9 mouse cellular contexts compared by ENCODE assay signal in the genomic region with DNA sequence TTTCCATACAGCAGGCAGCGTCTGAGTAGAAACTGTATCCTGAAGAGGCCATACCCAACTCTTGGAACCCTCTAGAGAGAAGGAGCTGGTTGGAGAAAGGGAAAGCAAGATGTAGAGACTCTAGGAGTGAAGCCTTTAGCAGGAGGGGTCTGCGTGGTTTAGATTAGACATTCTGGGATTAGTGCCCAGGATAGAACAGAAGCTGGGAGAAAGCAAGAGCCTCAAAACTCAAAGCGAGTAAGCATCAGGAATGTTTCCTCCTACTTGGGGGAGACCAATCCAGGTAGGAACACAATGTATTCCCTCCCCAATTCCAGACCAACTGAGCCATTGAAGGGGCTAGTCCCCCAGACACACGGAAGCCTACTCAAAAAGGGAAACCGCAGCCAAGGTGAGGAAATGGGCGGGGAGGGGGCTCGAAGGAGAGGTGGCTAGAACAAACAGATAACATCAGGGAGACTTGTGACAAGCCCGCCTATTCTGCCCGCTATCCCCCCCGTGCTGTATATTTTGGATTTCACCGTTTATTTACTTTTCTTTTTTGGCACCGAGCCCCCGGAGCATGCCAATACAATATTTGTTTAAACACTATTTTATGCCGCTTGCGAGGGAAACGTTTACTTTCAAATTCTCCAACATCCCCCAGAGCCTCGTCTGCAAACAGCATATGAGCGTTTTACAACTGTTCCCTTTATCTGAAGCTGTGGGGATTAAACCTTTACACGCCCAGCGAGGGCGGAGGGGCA. TPM values are rescaled to one million over a fixed set of nuclear protein-coding genes. Genes with fewer than 3 reads are reported as not detected.
A peak's percentile ranks its signal among the peaks of the same experiment; 100 is the strongest.
DNase-seq lines count a peak whose midpoint lies in the region; ATAC-seq and TF ChIP-seq lines count a peak whose summit lies in the region.
"Had no signal": no experiment of that assay in that cellular context is flagged by ENCODE, and none has a peak within 500 bp of the region (broad histone marks: within the 10 kb centered on the region; RNA-seq: fewer than 3 reads in every experiment).

No protein-coding gene starts in this region.

- H3K36me3 ChIP-seq in liver, postnatal 0 days (replicated peaks; ENCODE audit: insufficient read depth, low read length): no peaks in the 10 kb centered on the region

- H3K4me1 ChIP-seq in liver, postnatal 0 days (ENCODE audit: insufficient read depth): peaks cover 11% of the 10 kb centered on the region

- no peak for TF ChIP-seq EP300 in liver, postnatal 0 days (IDR thresholded peaks at IDR 0.05; ENCODE audit: low read depth)

- no peaks in the 10 kb centered on the region for H3K9me3 ChIP-seq in liver, postnatal 0 days (ENCODE audit: low read length)

- ATAC-seq in liver, postnatal 0 days: no peak
- ATAC-seq in inflammation-experienced regulatory T-cells, adult 6 months: no peak

- DNase-seq in gastrocnemius, adult 2 months: no peak
- DNase-seq in gastrocnemius, postnatal 10 days: no peak
- peak; percentile 22 for DNase-seq in urinary bladder, postnatal 25 days (ENCODE audit: low spot score)
- no peak for DNase-seq in urinary bladder, postnatal 4 days (ENCODE audit: low spot score in 2 of 2)
- no peak for DNase-seq in liver, postnatal 0 days
- DNase-seq in thymus, postnatal 0 days (ENCODE audit: low spot score): no peak
- no peak for DNase-seq in ovary, postnatal 10 days (ENCODE audit: low spot score)

- no peak overlapping the region for H3K9ac ChIP-seq in liver, postnatal 0 days (replicated peaks)

- intact Hi-C loops in gastrocnemius, adult 2 months (cut with DNase I): loop anchor here (5.0 to 10.0 kb wide), 3 partner anchors 69 to 277 kb away; no protein-coding TSS in a partner anchor

- peak overlapping the region; percentile 83 for H3K27ac ChIP-seq in gastrocnemius, adult 2 months
- no peak overlapping the region for H3K27ac ChIP-seq in liver, postnatal 0 days (ENCODE audit: low read depth)

- WGBS in liver, postnatal 0 days (ENCODE audit: insufficient replicate concordance): 8% methylated on average over 21 of the region's 21 CpGs

- TF ChIP-seq CTCF in gastrocnemius, adult 2 months (IDR thresholded peaks at IDR 0.05): no peak
- no peak for TF ChIP-seq CTCF in liver, postnatal 0 days (IDR thresholded peaks at IDR 0.05; ENCODE audit: low read depth)

- H3K4me2 ChIP-seq in liver, postnatal 0 days (ENCODE audit: low read depth, low read length): peak overlapping the region; percentile 44

- peak overlapping the region; percentile 82 for H3K4me3 ChIP-seq in gastrocnemius, adult 2 months
- peak overlapping the region; percentile 46; the same call in 1 of the 2 replicates for H3K4me3 ChIP-seq in liver, postnatal 0 days (ENCODE audit: low read depth, low read length)

- peaks cover 76% of the 10 kb centered on the region for H3K27me3 ChIP-seq in liver, postnatal 0 days (ENCODE audit: insufficient read depth, low read length)

RNA-seq across cellular contexts. Expression of a gene that starts 2.1 kb away (rescaled TPM):
- total RNA-seq in gastrocnemius, adult 2 months (2021): 1 to 10 TPM in 1 of 2 experiments, under 1 TPM in 1; 0.94 to 1.4 TPM
- 1 to 10 TPM; 3.4 to 5.4 TPM for total RNA-seq in gastrocnemius, postnatal 10 days (2021)
- polyA plus RNA-seq in liver, postnatal 0 days (2015; fragmentation: Nextera tagmentation; extraction: Ambion mirVana): 0.27 and 0.28 TPM in 2 replicates
- not detected for polyA plus RNA-seq in inflammation-experienced regulatory T-cells, adult 6 months (2017; shearing (Covaris generic))
- polyA plus RNA-seq in thymus, postnatal 0 days (2015; fragmentation: Nextera tagmentation; extraction: Ambion mirVana): 0.66 and 0.68 TPM in 2 replicates
- total RNA-seq: neutrophil, adult 5-6 weeks had no signal
